Mouse (Mus musculus) CH12.LX (cell line): ENCODE measurements around the gene Olfr633. TPM values are rescaled to one million over a fixed set of nuclear protein-coding genes. Genes with fewer than 3 reads are reported as not detected.
A peak's percentile ranks its signal among the peaks of the same experiment; 100 is the strongest.

Experiments used
- DNase-seq: peaks from one replicate; pipeline ENCODE4 v3.0.0-alpha.2; 2013; ENCODE audit errors: extremely low read depth
- H3K27ac ChIP-seq: 2 replicates; pipeline ENCODE4 v1.5.1; 2012; ENCODE audit warnings: low read depth, mild to moderate bottlenecking, control low read depth, moderate library complexity; ENCODE audit not compliant: insufficient read depth
- H3K27me3 ChIP-seq: replicated peaks from 2 replicates; pipeline ENCODE3; 2012; ENCODE audit warnings: inconsistent platforms
- H3K36me3 ChIP-seq, 2 experiments: replicated peaks in 1 of 2; 2 replicates each; pipeline versions ENCODE3 to v1.6.1; 2012; ENCODE audit warnings: inconsistent platforms in 1 of 2, low read length in 1 of 2, mild to moderate bottlenecking in 1 of 2, mixed read lengths in 1 of 2, moderate library complexity in 1 of 2; ENCODE audit not compliant: control insufficient read depth in 1 of 2, insufficient read depth in 1 of 2
- H3K4me1 ChIP-seq, 2 experiments: 2 replicates each; pipeline ENCODE4 v1.6.1; 2012; ENCODE audit warnings: inconsistent platforms in 1 of 2, moderate library complexity in 1 of 2; ENCODE audit not compliant: insufficient read depth in 2 of 2, control insufficient read depth in 1 of 2
- H3K4me2 ChIP-seq: 2 replicates; pipeline ENCODE4 v1.6.1; 2012; ENCODE audit warnings: low read depth, mild to moderate bottlenecking, control low read depth; ENCODE audit not compliant: poor library complexity, insufficient read depth, severe bottlenecking
- H3K4me3 ChIP-seq, 3 experiments: fragments of 150-350 bp in 1 of 3; sonication (generic) in 1 of 3; replicated peaks in 1 of 3; 2 replicates each; pipeline versions ENCODE3 to v1.5.1; 2011 to 2012; ENCODE audit warnings: low read depth in 2 of 3, low read length in 2 of 3, mild to moderate bottlenecking in 2 of 3, moderate library complexity in 2 of 3, control low read depth in 1 of 3, improper control_type of control experiment in 1 of 3, inconsistent platforms in 1 of 3, mixed read lengths in 1 of 3; ENCODE audit not compliant: poor library complexity in 1 of 3
- H3K79me2 ChIP-seq: replicated peaks from 2 replicates; pipeline ENCODE4 v1.6.1; 2012; ENCODE audit warnings: mild to moderate bottlenecking, moderate library complexity; ENCODE audit not compliant: control insufficient read depth, poor library complexity, insufficient read depth, severe bottlenecking; ENCODE audit errors: extremely low read depth
- H3K9ac ChIP-seq: 2 replicates; pipeline ENCODE4 v1.6.1; 2012; ENCODE audit warnings: low read depth, mild to moderate bottlenecking, control low read depth, moderate library complexity; ENCODE audit not compliant: insufficient read depth
- H3K9me3 ChIP-seq: replicated peaks from 2 replicates; pipeline ENCODE3; 2012; ENCODE audit warnings: low read length, inconsistent platforms, mixed read lengths
- CHD2 ChIP-seq: IDR thresholded peaks from 2 replicates; pipeline ENCODE4 v1.6.1; 2011; ENCODE audit warnings: low read length, improper control_type of control experiment
- CTCF ChIP-seq, 2 experiments: IDR thresholded peaks in 1 of 2; conservative IDR thresholded peaks in 1 of 2; 2 replicates each; pipeline ENCODE4 v1.5.1; 2011 to 2012; ENCODE audit warnings: low read depth in 2 of 2, low read length in 2 of 2, improper control_type of control experiment in 1 of 2, inconsistent platforms in 1 of 2, mild to moderate bottlenecking in 1 of 2, moderate library complexity in 1 of 2
- GABPA ChIP-seq: IDR thresholded peaks from 2 replicates; pipeline ENCODE4 v1.6.1; 2012; ENCODE audit warnings: low read depth, low read length, improper control_type of control experiment, inconsistent platforms; ENCODE audit not compliant: insufficient replicate concordance
- IRF4 ChIP-seq: IDR thresholded peaks from 2 replicates; pipeline ENCODE4 v1.6.1; 2014; ENCODE audit warnings: low read depth, mild to moderate bottlenecking, inconsistent platforms, low read length, improper control_type of control experiment
- KAT2A ChIP-seq: IDR thresholded peaks from 2 replicates; pipeline ENCODE4 v1.6.1; 2012; ENCODE audit warnings: low read length, improper control_type of control experiment, inconsistent platforms; ENCODE audit not compliant: insufficient replicate concordance
- MAFK ChIP-seq: IDR thresholded peaks from 2 replicates; pipeline ENCODE4 v1.6.1; 2011; ENCODE audit warnings: low read length, improper control_type of control experiment; ENCODE audit not compliant: insufficient replicate concordance
- MAX ChIP-seq: IDR thresholded peaks from 2 replicates; pipeline ENCODE4 v1.6.1; 2011; ENCODE audit warnings: low read length, improper control_type of control experiment
- MAZ ChIP-seq: IDR thresholded peaks from 2 replicates; pipeline ENCODE4 v1.6.1; 2012; ENCODE audit warnings: low read depth, mild to moderate bottlenecking, inconsistent platforms, low read length, improper control_type of control experiment, moderate library complexity
- MYC ChIP-seq: IDR thresholded peaks from 2 replicates; pipeline ENCODE4 v1.6.1; 2011; ENCODE audit warnings: low read depth, mild to moderate bottlenecking, improper control_type of control experiment, low read length
- POLR2A ChIP-seq: IDR thresholded peaks from 2 replicates; pipeline ENCODE4 v1.6.1; 2011; ENCODE audit warnings: low read depth, mild to moderate bottlenecking, improper control_type of control experiment, low read length
- POLR2AphosphoS2 ChIP-seq: IDR thresholded peaks from 2 replicates; pipeline ENCODE4 v1.6.1; 2011; ENCODE audit warnings: low read depth, low read length, improper control_type of control experiment
- RAD21 ChIP-seq: IDR thresholded peaks from 2 replicates; pipeline ENCODE4 v1.6.1; 2011; ENCODE audit warnings: low read depth, mild to moderate bottlenecking, low read length, improper control_type of control experiment, moderate library complexity
- SIN3A ChIP-seq: IDR thresholded peaks from 2 replicates; pipeline ENCODE4 v1.6.1; 2012; ENCODE audit warnings: low read length, improper control_type of control experiment, inconsistent platforms
- SMC3 ChIP-seq: IDR thresholded peaks from 2 replicates; pipeline ENCODE4 v1.6.1; 2011; ENCODE audit warnings: low read depth, low read length, improper control_type of control experiment
- TBP ChIP-seq: conservative IDR thresholded peaks from 2 replicates; pipeline ENCODE4 v1.6.1; 2011; ENCODE audit warnings: low read depth, low read length, improper control_type of control experiment
- TCF12 ChIP-seq: IDR thresholded peaks from 2 replicates; pipeline ENCODE4 v1.6.1; 2014; ENCODE audit warnings: low read depth, mild to moderate bottlenecking, inconsistent platforms, low read length, improper control_type of control experiment
- ZC3H11A ChIP-seq: IDR thresholded peaks from 2 replicates; pipeline ENCODE4 v1.6.1; 2012; ENCODE audit warnings: low read depth, mild to moderate bottlenecking, inconsistent platforms, low read length, improper control_type of control experiment
- dilution Hi-C: fragments of 300-500 bp; cut with MboI; formaldehyde crosslinking; loops from 2 replicates; pipeline ENCODE4 v1.14.3; 2020; ENCODE audit warnings: low sequenced_read_pairs; ENCODE audit not compliant: extremely low pct_unique_long_range_greater_than_20kb, extremely low pct_ligation_motif_present
- in situ Hi-C: fragments of 300-500 bp; cut with MboI; formaldehyde crosslinking; loops from 3 replicates; pipeline ENCODE4 v1.14.3; 2019; ENCODE audit warnings: low sequenced_read_pairs, low pct_ligation_motif_present, low pct_unique_long_range_greater_than_20kb, mixed read lengths
- polyA plus RNA-seq: library from polyadenylated mRNA; unstranded; fragments of >175 nt; gene quantifications from 2 replicates; pipeline ENCODE4 v1.2.1, GENCODE M21; 2012; ENCODE audit warnings: low read depth; ENCODE audit not compliant: insufficient read length
- total RNA-seq, 2 experiments: library from RNA; depleted of rRNA; stranded (reverse); fragments of 300-350 nt in 1 of 2; fragments of >200 nt in 1 of 2; gene quantifications; 2 replicates each; pipeline ENCODE4 v1.2.3; 2012 to 2014

Gene Olfr633
- total and polyA plus RNA-seq, 3 experiments = not detected

- H3K79me2 ChIP-seq = no peaks in the 10 kb centered on the region
- H3K4me2 ChIP-seq = peak overlapping the region; percentile 31; the same call in 1 of the 2 replicates
- no peak overlapping the region for H3K27ac ChIP-seq
- no peak overlapping the region for H3K4me3 ChIP-seq
- no peaks in the 10 kb centered on the region for H3K4me1 ChIP-seq
- no peaks in the 10 kb centered on the region for H3K9me3 ChIP-seq
- no peak overlapping the region for H3K9ac ChIP-seq
- peak; percentile 58 for DNase-seq
- dilution Hi-C loops = no loop called here
- no peaks in the 10 kb centered on the region for H3K36me3 ChIP-seq
- in situ Hi-C loops = no loop called here
- peaks cover 2% of the 10 kb centered on the region for H3K27me3 ChIP-seq
- TF ChIP-seq RAD21 (peak; percentile 72), MAFK (no peak), SMC3 (peak; percentile 79), CTCF (conservative IDR thresholded peaks at IDR 0.05 in 1 of 2, IDR thresholded peaks at IDR 0.05 in 1 of 2; ENCODE audit: low read depth in 2 of 2, low read length in 2 of 2) (peak; percentile 78 to 88), MYC (peak; percentile 66; the same call in 1 of the 2 replicates), MAX (peak; percentile 75), KAT2A (no peak), ZC3H11A (peak; percentile 15; the same call in 1 of the 2 replicates)
Observed at GRCm38 (mm10) chr7:103912969-103913511, 31.2 kb upstream of the Olfr633 start.

GRCm38 (mm10) chr7:103915338-103915737, 28.9 kb upstream of the Olfr633 start:
- TF ChIP-seq SIN3A = no peak
- no peak for TF ChIP-seq POLR2A
- Histone ChIP-seq H3K9me3 (no peaks in the 10 kb centered on the region), H3K4me2 (no peak overlapping the region), H3K4me3 (no peak overlapping the region), H3K36me3 (no peaks in the 10 kb centered on the region), H3K27me3 (peaks cover 2% of the 10 kb centered on the region), H3K79me2 (no peaks in the 10 kb centered on the region), H3K27ac (no peak overlapping the region), H3K9ac (no peak overlapping the region), H3K4me1 (no peaks in the 10 kb centered on the region)
- dilution Hi-C loops (no loop called here), in situ Hi-C loops (no loop called here)
- no peak for DNase-seq

GRCm38 (mm10) chr7:103928525-103928924, 15.7 kb upstream of the Olfr633 start, which contains the start of gene Olfr631:
TSS of gene Olfr631 (plus strand) at chr7:103928825.
- no peak within 1 kb of the TSS for H3K27ac ChIP-seq
- no peaks in the 10 kb centered on the region for H3K4me1 ChIP-seq
- no peak for DNase-seq
- in situ Hi-C loops = no loop called here
- H3K4me3 ChIP-seq = no peak within 1 kb of the TSS
- H3K9me3 ChIP-seq = no peaks in the 10 kb centered on the region
- no peak within 1 kb of the TSS for H3K4me2 ChIP-seq
- no peaks in the 10 kb centered on the region for H3K36me3 ChIP-seq
- H3K27me3 ChIP-seq = no peaks in the 10 kb centered on the region
- no peak within 1 kb of the TSS for H3K9ac ChIP-seq
- dilution Hi-C loops = no loop called here
- H3K79me2 ChIP-seq = no peaks in the 10 kb centered on the region
- TF ChIP-seq TBP (no peak), MAZ (no peak), POLR2AphosphoS2 (no peak), IRF4 (no peak), TCF12 (no peak), CHD2 (no peak), GABPA (no peak)
